Mouse (Mus musculus): ENCODE measurements at regions not wholly inside any gene's neighbourhood (a gene's known extent, or its start where the extent isn't known, plus 50 kb on each side); places are given as distances from the start of the nearest gene placed in this dataset.

DNA sequence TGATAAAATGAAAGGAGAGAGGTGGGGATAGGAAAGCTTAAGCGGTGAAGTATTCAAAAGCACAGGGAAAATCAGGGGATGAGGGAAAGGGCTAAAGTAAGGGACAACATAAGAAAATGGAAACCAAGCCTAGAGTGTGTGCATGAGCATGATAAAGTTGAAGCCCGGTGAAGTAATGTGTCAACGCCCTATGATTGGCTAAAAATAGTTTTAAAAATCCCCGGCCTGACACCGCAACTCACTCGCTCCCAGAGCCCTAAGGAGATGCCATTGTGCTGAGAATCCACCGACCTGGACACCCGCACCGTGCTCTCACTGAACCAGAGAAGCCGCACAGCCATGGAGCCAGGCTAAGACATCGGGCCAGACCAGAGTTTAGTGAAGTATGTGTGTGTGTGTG lies 210.3 kb upstream of the Zic4 start:
- no peak for DNase-seq

DNA sequence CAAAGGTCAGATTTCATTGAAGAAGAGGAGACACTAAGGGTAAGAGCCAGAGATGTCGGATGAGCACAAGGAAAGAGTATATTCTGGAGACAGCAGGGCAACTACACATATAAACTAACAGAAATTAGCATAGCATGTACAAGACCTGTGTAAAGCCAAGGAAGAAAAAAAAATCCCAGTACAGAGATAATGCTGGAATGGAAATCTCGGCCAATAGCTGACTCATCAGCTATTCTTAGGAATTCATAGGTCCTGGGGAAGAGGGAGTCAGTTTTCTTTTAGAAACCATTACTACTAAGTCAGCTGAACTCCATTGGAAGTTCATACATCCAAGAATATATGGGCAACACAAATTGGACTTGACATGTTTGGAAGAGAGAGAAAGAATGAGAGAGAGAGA lies 202.9 kb upstream of the Zic4 start:
- DNase-seq, result no peak

DNA sequence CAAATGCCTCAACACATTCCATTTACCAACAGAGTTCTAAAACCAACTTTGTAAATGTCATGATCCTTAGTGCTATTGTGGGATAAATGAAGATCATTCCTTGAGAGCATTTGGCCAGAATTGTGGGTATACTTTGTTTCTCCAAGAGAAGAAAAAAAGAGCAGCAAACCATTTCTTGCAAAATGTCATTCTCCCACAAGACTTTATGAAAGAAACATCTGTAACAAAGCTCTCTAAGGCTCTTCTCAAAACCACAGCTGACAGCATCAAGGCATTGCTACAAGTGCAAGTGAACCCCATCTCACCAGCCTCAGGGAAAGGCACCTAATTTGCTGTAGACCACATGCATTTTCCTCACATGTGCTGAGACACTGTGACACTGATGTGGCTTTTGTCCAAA lies 194.3 kb upstream of the Zic4 start:
- no peak for DNase-seq

DNA sequence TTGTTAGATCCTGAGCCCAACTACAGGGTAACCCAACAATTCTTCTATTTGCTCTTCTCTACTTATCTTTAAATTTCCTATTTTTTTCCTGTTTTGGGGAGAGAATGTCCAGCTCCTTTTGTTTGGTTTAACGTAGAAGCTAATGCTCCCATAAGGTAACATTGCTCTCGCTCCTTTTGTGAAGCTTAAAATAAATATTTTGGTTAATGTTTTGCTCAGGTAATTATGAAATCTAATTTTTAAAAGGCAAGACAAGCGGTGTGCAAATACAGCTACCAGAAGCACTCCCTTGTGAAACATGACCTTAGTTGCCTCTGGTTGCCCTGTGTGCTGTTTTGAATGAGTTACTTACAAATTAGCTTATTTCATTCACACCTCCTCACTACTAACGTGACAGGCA lies 169.0 kb upstream of the Zic4 start:
- DNase-seq, result no peak

DNA sequence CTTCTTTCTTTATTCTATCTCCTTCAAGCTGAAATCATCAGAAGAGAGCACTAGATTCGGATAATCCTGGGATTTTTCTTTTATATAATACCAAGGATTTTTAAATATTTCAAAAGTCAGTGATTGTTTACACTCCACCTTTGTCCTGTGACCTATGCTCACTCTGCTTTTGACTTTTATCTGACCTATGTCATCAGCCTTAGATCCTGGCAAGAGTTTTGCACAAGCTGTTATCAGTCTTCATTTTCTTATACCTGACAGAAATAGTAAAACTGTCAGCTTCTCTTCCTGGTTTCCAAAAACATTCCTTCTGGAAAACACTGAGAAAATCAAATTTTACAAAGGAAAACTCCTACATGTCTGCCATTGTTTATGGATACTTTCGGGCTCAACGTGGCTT lies 168.3 kb upstream of the Zic4 start:
- no peak for DNase-seq

DNA sequence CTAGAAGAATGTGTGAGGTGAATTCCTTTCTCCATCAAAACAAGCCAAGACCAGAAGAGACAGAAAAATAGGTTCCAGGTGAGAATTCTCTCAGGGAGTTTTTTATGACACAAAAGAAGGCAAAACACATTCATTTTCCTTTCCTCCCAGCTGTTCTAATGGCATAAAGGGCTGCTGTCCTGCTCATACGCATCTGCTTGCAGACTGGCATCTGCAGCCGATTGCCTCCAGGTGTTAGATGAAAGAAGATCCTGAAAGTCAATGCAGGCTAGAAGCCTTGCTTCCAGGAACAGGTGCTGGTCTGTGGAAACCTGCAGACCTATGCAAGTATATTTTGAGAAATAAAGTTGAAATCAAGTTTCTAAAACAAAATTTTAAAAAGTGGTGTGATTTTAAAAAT lies 154.9 kb upstream of the Zic4 start:
- no peak for DNase-seq

DNA sequence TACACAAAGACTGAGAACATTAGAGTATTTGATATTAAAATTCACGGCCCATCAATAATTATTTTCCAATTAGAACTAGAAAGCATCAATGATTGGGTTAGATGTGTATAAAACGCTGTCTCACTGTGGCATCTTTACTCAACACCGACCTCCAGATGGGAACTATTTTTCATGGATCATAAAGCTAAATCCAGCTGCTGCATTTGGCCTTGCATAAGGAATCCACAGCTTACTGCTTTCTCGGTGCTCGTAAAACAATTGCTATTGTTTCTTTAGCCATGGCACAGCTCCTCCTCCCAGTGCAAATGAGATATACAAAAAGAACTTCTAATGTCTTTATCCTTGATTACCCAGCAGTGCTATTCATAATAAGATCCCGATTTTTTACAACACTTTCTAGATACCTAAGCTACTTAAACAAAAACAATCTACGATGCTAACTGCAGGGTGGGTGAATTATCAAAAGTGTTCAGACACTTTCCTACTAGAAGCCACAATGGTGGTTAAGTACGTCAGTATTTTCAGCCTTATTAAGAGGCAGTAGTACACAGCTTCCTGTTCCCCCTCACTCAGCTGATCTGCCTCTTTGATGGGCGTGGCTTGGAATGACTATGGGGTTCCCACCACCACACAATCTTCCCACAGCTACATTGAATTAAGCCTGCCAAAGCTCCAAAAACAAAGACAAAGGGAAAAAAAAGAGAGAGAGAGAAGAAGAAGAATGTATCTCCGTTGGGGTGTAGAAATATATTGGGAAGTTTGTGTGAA lies 134.4 kb upstream of the Zic4 start:
- no peak for DNase-seq

DNA sequence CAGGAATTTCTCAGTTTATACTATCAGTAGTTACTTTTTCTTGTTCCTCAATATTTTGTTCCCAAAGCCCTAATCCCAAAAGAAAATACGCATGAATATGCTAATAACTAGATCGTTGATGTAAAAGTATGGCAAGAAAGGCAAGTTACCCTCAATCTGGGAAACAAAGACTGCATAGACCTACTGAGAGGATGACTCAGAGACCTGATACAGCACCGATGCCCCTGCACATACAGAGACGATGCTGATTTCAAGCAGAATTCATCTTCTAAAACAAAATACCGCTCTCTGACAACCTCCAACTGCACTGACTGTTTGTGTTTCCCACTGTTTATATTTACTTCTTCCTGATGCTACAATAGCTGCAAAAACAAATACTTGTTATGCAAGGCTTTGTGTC lies 133.7 kb upstream of the Zic4 start:
- DNase-seq, result no peak

DNA sequence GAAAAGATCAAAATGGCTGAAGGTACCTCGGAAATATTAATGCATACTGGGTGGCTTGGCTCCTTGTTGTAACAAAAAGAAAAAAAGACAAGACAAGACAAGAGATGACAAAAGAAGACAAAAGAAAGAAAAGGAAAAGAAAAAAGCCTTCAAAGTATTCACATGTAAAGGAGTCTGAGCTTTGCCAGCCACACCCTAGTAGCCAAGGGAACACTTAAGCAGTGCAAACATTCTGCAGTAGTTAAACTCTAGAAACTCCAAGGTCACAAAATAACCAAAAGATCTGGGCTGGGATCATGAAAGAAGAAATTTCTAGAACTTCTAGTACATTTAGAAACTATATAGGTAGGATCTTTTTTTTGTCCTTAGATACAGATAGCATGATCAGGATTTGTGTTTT lies 108.3 kb upstream of the Zic4 start:
- no peak for DNase-seq

DNA sequence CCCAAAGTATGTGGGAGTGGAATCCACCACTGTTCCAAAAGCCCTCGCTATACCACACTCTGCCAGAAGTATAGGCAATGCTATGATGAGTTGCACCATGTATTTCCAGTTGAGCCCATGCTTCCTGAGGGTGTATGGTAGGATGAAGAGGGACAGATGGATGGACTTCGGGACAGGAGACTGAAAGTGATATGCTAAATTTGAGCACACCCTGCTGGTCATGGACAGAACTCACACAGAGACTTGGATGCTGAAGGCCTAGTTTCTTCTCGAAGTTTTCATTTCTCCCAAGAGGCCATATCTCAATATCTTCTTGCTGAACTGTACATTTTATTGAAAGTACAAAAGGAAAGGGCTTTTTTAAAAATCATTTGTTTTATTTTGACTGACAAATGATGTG lies 70.9 kb upstream of the Zic4 start:
- DNase-seq, result no peak
